Mouse (Mus musculus): ENCODE measurements around the gene Ptprg.
"Not testable (repeated sequence)": the region's sequence is repeated elsewhere in the genome, so short reads cannot be mapped to it uniquely, and the experiment has no call there.

The Ptprg gene

GRCm38 (mm10) chr14:11992111-11992510 is 438.8 kb downstream of the Ptprg start:
- DNase-seq: no peak

DNA sequence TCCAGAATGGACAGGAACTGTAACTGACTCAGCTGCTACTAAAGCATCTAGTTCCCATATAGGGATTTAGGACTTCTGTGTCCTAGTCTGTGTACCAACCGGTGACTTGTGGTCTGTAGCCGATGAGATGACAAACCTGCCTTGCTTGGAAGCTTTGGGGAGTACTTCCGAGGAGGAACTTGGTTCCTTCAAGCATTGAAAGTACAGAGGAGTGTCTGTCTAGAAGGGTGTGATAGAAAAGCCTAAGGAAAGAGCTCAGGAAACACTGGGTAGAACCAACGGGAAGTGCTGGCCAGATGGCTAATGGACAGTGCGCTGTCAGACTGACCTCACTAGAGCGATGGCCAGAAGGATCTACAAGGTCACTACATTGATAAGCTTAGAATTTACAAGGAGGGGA is 439.2 kb downstream of the Ptprg start:
- DNase-seq: no peak

- no peak for DNase-seq
Observed at GRCm38 (mm10) chr14:11997555-11997954, 444.2 kb downstream of the Ptprg start.

DNA sequence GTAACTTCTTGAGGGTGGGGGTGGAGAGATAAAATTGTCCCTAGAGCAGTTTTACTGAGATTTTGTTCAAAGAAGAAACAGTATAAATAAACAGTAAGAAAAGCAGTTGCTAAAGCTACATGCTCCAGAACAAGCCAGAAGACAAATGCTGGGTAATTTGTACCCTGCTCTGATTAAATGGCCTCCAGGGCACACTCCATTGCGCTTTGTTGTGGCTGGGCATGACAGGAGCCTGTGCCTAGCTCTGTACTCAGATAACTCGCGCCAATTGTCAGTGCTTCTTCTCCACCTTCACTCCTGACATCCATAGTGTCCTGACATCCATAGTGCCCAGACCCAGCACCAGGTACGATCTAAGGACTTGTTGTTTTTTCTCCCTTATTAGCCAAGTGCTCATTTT is 445.1 kb downstream of the Ptprg start:
- DNase-seq: no peak

- DNase-seq: no peak
Observed at GRCm38 (mm10) chr14:12004061-12004460, 450.7 kb downstream of the Ptprg start.

DNA sequence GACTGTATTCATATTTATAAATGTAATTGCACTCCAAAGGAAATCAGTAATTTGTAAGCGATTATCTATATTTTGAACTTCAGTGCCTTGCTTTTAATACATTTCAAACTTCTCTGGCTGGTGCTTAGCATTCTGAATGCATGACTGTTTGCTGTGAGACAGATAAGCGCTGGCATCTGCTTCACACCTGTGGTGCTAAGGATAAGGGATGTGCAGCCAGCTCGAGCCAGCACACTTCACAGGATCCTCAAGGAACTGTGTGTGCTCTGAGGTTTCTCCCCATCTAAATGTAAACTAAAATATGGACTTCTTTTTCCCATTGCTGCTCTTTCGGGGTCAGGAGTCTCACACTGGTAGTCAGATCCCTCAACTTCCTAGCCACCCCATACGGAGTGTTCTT is 458.4 kb downstream of the Ptprg start:
- no peak for DNase-seq

DNA sequence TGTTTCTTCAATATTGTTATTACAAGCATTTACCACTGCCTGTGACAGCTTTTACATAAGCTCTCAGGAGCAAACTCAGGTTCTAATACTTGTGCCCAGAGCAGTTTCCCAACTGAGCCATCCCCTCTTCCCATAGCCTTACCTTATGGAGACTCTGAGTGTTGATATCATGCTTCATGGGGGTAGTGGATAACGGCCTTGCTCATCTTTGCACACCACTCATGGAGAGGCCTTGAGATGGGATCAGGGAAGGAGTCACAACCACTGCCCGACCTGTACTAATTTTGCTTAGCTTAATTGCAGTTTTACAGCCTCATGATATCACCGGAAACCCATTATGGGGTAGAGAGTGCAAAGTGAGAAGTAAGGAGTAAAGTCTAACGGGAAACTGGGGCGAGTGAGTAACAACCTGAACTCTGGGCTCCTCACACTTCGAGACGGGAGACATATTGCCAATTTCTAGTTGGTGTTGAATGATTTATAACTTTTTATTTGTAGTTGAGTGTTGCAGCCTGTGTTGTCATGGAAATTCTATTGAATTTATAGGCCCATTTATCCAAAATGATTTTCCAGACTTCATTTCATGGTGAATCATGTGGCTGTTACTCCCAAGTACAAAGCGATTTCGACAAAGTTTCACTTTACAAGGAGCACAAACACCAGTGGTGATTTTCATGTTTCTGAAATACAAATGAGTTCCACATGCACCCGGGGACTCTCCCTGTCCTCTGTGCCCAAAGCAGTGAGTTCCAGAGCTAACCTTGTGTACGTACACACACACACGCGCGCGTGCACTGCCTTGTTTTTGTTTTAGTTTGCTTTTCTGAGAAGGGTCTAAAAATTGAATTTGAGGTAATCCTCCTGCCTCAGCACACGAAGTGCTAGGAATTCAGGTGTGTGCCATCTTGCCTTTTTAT is 472.7 kb downstream of the Ptprg start:
- no peak for DNase-seq

- no peak for DNase-seq
Observed at GRCm38 (mm10) chr14:12027247-12027646, 473.9 kb downstream of the Ptprg start.

- no peak for DNase-seq
Observed at GRCm38 (mm10) chr14:12029926-12030325, 476.6 kb downstream of the Ptprg start.

DNA sequence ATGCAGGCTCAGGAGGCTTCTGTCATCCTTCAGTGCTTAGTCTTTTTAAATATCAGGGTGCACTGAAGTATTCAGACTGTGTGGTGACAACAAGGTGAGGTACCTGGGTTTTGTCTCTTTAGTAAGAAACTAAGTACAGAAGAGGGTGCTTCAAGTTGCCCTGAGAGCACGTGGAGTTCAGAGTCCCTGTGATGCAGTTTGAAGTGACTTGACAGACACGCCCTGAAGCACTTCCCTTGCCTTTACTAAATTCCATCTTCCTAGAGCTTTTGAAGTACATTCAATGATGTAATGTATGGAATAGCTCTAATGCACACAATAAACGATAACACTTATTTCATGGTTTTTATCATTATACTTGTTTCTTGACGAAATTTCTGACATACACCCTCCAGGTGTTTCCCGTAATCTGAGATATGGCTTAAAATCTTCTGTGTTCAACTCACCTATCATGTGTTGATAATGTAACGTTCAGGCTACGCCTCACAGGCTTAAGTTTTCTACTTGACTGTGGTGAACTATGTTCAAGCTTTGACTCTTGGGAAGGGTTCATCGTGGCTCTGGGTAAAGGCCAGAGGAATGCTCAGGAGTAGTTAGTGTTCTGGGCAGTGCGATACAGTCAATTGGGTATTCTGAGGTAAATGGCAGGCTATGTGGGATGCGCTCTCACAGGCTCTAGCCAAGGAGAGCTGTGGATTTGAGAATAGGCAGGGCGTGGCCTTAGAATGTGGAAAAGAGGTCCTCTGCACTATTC is 483.4 kb downstream of the Ptprg start:
- no peak for DNase-seq

DNA sequence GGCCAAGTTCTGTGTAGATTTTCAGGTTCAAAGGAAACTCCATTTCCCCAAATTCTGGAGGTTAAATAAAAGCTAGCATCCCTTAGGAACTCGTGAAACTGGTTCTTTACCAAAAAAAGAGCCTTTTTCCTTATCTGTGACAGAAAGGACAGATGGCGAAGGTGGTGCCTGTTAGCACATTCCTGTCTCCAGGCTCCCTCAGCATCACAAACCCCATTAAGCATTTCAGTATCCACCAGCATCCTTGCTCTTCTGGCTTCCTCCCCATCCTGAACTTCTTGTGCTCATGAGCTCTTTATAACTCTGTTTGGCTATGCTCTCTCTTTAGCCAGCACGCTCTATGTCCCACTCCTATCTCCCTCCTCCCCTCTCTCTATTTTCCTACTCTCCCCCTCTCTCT is 486.4 kb downstream of the Ptprg start:
- no peak for DNase-seq

DNA sequence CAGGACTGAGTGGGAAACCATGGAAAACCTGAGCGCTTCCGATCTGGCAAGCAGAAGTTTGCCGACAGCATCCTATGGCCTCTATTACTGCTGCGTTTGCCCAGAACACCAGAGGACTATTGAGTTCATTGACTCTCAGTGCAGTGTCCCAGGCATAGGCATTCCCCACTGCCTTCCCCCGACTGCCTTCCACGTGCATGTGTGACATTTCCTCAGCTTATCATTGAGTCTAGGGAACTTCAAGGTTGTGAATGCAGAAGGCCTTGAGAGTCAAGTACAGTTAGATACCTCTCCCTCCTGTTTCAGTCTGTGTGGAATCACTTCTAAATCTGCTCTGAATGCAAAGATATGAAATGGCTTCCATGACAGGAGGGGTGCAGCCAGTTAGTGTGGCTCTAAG is 488.2 kb downstream of the Ptprg start:
- no peak for DNase-seq

- DNase-seq: no peak
Observed at GRCm38 (mm10) chr14:12046226-12046882, 493.0 kb downstream of the Ptprg start.

DNA sequence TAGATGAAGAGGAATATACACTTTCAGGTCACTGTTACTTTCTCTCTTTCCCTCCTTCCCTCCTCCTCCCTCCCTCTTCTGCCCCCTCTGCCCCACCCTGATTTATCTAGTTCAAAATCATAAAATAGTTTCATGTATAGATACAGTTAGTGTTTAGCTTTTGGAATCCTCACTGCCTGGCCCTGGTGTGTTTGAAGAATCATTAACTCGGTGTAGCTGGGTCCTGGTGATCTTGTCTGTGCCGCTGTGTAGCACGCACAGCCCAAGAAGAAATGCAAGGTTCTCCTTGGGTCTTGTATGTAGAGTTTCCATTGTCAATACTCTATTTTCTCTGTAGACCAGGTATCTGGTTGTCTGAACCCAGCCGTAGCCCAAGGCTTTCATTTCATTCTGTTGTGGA is 494.3 kb downstream of the Ptprg start:
- DNase-seq: no peak

DNA sequence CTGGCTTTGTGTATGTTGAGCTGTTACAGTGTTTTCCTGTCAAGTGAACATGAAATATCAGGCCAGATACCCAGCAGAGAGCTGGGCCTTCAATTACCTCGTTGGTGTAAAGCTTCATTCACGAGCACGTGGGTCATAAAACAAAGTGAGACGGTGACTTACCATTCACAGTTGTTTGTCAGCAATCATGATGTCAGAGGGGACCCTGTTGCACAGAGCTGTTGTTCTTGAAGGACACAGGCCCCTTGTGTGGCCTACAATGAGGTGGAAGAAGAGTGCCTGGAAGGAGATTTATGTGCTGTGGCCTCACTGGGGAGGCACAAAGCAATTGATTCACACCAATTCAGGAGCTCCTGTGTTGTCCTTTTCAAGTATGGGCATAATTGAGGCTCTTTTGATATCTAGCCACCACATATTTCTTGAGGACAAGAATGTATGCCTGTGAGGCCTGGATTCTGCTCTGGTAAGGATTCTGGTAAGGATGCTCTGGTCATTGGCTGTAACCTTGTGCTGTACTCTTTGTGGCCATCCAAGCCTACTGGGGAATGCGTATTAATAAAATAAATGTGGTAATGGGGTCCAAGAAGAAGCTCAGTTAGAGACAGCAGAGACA is 503.7 kb downstream of the Ptprg start:
- no peak for DNase-seq

- no peak for DNase-seq
Observed at GRCm38 (mm10) chr14:12057856-12058255, 504.5 kb downstream of the Ptprg start.

GRCm38 (mm10) chr14:12059149-12059548 is 505.8 kb downstream of the Ptprg start:
- no peak for DNase-seq

GRCm38 (mm10) chr14:12061313-12061712 is 508.0 kb downstream of the Ptprg start:
- not testable (repeated sequence) for DNase-seq

DNA sequence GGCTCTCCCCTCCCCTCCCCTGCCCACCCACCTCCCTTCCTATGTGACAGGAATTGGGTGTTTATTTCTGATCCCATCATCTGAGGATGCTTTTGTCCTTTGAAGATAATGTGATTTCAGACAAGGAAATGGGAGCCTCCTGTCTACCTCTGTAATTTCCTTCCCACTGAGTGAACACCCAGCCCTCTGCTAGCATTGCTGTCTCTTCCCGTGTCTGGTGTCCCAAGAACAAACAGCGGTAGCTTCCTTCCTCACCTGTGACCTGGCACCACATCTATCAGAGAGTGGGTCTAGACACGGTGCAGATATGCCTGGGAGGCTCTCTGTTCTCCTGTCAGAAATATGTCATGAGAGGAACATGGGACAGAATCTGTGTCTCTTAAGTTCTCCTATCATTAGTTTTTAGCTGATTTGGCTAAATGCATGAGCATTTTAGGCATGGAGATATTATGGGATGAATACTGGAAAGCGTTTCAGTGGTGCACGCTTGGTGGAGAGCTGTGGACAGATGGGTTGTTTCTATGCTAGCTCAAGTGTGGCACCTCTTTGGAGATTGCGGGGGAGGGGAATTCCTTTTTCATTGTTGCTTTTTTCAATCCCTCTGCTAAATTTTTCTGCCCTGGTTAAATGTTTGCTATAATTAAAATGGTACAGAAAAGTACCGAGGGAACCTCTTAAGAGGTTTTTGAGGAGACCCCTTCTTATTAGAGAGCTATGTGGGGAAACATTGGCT is 509.5 kb downstream of the Ptprg start:
- DNase-seq: no peak

DNA sequence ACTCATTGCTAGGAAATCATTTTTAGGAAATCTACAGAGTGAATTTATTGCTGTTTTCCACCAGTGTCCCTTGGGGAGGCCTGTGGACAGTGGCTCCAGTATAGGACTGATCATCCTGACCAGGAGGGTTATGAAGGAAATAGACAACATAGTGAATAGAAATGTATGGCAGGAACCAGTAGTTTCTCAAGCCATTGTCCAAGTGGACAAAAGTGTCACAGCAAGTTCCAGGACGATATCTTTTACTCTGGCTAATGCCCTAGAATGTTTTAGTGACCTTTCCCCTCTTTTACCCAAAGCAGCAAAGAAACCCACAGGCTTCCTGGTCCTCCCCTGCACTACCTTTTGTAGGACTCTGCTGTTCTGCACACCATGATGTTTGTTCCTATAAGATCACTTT is 511.7 kb downstream of the Ptprg start:
- DNase-seq: no peak

- DNase-seq: no peak
Observed at GRCm38 (mm10) chr14:12065736-12066135, 512.4 kb downstream of the Ptprg start.

DNA sequence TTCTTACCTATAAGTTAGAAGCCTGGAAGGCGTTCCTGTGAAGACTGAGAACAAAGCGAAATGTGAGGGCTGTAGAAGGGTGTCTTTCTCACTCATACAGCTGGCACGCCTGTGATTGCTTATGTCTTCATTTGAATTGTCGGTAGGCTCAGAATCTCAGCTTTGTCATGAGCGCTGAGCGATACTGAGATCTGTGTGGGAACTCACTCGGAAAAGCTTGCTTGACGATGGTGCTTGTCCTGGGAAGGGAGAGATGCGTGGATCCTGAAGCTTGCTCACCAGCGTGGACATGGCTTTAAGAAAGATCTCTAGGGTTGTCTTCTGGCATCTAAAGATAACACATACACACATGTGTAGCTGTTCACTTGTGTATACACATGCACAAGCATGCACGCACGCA is 516.4 kb downstream of the Ptprg start:
- no peak for DNase-seq
